Mouse (Mus musculus): ENCODE data around the gene Rpp14. TPM values are rescaled to one million over a fixed set of nuclear protein-coding genes. Genes with fewer than 3 reads are reported as not detected.
"Not testable (repeated sequence)": the region's sequence is repeated elsewhere in the genome, so short reads cannot be mapped to it uniquely, and the experiment has no call there.

Rpp14 gene
- polyA plus RNA-seq, 1 experiment, result 27.3 TPM

GRCm38 (mm10) chr14:8114756-8115155 lies 34.6 kb downstream of the Rpp14 start:
- DNase-seq (ENCODE audit: low spot score), result no peak

- DNase-seq (ENCODE audit: low spot score), result no peak
Measured at GRCm38 (mm10) chr14:8115772-8116171, 35.6 kb downstream of the Rpp14 start.

- no peak for DNase-seq (ENCODE audit: low spot score)
Measured at GRCm38 (mm10) chr14:8117371-8117770, 37.2 kb downstream of the Rpp14 start.

- no peak for DNase-seq (ENCODE audit: low spot score)
Measured at GRCm38 (mm10) chr14:8119454-8119853, 39.3 kb downstream of the Rpp14 start.

- DNase-seq (ENCODE audit: low spot score), result no peak
Measured at GRCm38 (mm10) chr14:8119904-8120303, 39.7 kb downstream of the Rpp14 start.

- no peak for DNase-seq (ENCODE audit: low spot score)
Measured at GRCm38 (mm10) chr14:8123141-8123540, 43.0 kb downstream of the Rpp14 start.

- DNase-seq (ENCODE audit: low spot score), result not testable (repeated sequence)
Measured at GRCm38 (mm10) chr14:8123611-8124010, 43.4 kb downstream of the Rpp14 start.

- no peak for DNase-seq (ENCODE audit: low spot score)
Measured at GRCm38 (mm10) chr14:8124046-8124881, 44.1 kb downstream of the Rpp14 start.

GRCm38 (mm10) chr14:8127971-8128370 lies 47.8 kb downstream of the Rpp14 start:
- no peak for DNase-seq (ENCODE audit: low spot score)

- DNase-seq (ENCODE audit: low spot score), result no peak
Measured at GRCm38 (mm10) chr14:8132789-8133188, 52.6 kb downstream of the Rpp14 start.

- no peak for DNase-seq (ENCODE audit: low spot score)
Measured at GRCm38 (mm10) chr14:8134234-8134633, 54.1 kb downstream of the Rpp14 start.

- no peak for DNase-seq (ENCODE audit: low spot score)
Measured at GRCm38 (mm10) chr14:8135130-8135529, 55.0 kb downstream of the Rpp14 start.

- no peak for DNase-seq (ENCODE audit: low spot score)
Measured at GRCm38 (mm10) chr14:8139724-8140710, 59.9 kb downstream of the Rpp14 start.

- no peak for DNase-seq (ENCODE audit: low spot score)
Measured at GRCm38 (mm10) chr14:8141131-8141530, 61.0 kb downstream of the Rpp14 start.

Other genes starting within 250 kb of the Rpp14 start
- not detected in 2 replicates for gene Gm45521, start 123.1 kb upstream of the Rpp14 start, polyA plus RNA-seq (2012; rRNA removed)
- 0.52 and 0.68 TPM in 2 replicates for gene Dnase1l3, start 85.8 kb upstream of the Rpp14 start, polyA plus RNA-seq (2012; rRNA removed)
- 30.7 and 33.5 TPM in 2 replicates for gene Abhd6, start 77.5 kb upstream of the Rpp14 start, polyA plus RNA-seq (2012; rRNA removed)
- gene Pxk, start 17.8 kb downstream of the Rpp14 start, polyA plus RNA-seq (2012; rRNA removed), result 42.8 and 52.0 TPM in 2 replicates
- 112 and 136 TPM in 2 replicates for gene Pdhb, start 92.7 kb downstream of the Rpp14 start, polyA plus RNA-seq (2012; rRNA removed)
- 13.3 and 13.7 TPM in 2 replicates for gene Kctd6, start 133.8 kb downstream of the Rpp14 start, polyA plus RNA-seq (2012; rRNA removed)
- 0.14 and 0.15 TPM in 2 replicates for gene Acox2, start 179.0 kb downstream of the Rpp14 start, polyA plus RNA-seq (2012; rRNA removed)
- gene Fam107a, start 237.7 kb downstream of the Rpp14 start, polyA plus RNA-seq (2012; rRNA removed), result 1.5 and 1.8 TPM in 2 replicates

Measured in urinary bladder, adult 2 months (tissue).